Mouse (Mus musculus) cerebellum, postnatal 14 days (tissue): ENCODE results near the gene Sspo.
A peak's percentile ranks its signal among the peaks of the same experiment; 100 is the strongest.

Experiments used
- DNase-seq, 2 experiments: peaks; one replicate each; pipeline ENCODE4 v3.0.0; 2021; ENCODE audit warnings: mixed read lengths in 2 of 2

Gene Sspo

GRCm38 (mm10) chr6:48447929-48448328 is at the start of gene Sspo:
TSS of gene Sspo (plus strand) at chr6:48448229.
- no peak for DNase-seq

GRCm38 (mm10) chr6:48399906-48400305 is 48.1 kb upstream of the Sspo start:
- no peak for DNase-seq

GRCm38 (mm10) chr6:48404071-48404470 is 44.0 kb upstream of the Sspo start:
- no peak for DNase-seq

GRCm38 (mm10) chr6:48409726-48410343 is 38.2 kb upstream of the Sspo start:
- DNase-seq, result peak; percentile 0 to 1

GRCm38 (mm10) chr6:48410551-48410950 is 37.5 kb upstream of the Sspo start:
- peak; percentile 0 to 1 for DNase-seq

- DNase-seq, result peak; percentile 0 to 11
Measured at GRCm38 (mm10) chr6:48411193-48412092, 36.6 kb upstream of the Sspo start.

GRCm38 (mm10) chr6:48412147-48412546 is 35.9 kb upstream of the Sspo start:
- DNase-seq, result peak in 1 of 2 experiments; percentile 31

GRCm38 (mm10) chr6:48412662-48413061 is 35.4 kb upstream of the Sspo start:
- no peak for DNase-seq

GRCm38 (mm10) chr6:48413081-48413480 is 34.9 kb upstream of the Sspo start:
- no peak for DNase-seq

GRCm38 (mm10) chr6:48414886-48415285 is 33.1 kb upstream of the Sspo start:
- DNase-seq, result no peak

- DNase-seq, result no peak
Measured at GRCm38 (mm10) chr6:48415636-48416035, 32.4 kb upstream of the Sspo start.

GRCm38 (mm10) chr6:48416486-48416885 is 31.5 kb upstream of the Sspo start:
- no peak for DNase-seq

GRCm38 (mm10) chr6:48420647-48421046 is 27.4 kb upstream of the Sspo start:
- no peak for DNase-seq

- DNase-seq, result peak; percentile 62 to 74
Measured at GRCm38 (mm10) chr6:48423336-48423735, 24.7 kb upstream of the Sspo start.

- peak in 1 of 2 experiments; percentile 67 for DNase-seq
Measured at GRCm38 (mm10) chr6:48424074-48424473, 24.0 kb upstream of the Sspo start.

GRCm38 (mm10) chr6:48426956-48427355 is 21.1 kb upstream of the Sspo start:
- no peak for DNase-seq

- no peak for DNase-seq
Measured at GRCm38 (mm10) chr6:48428769-48429557, 19.1 kb upstream of the Sspo start.

- peak in 1 of 2 experiments; percentile 59 for DNase-seq
Measured at GRCm38 (mm10) chr6:48430748-48431147, 17.3 kb upstream of the Sspo start.

GRCm38 (mm10) chr6:48432893-48433816 is 14.9 kb upstream of the Sspo start:
- no peak for DNase-seq

GRCm38 (mm10) chr6:48434651-48435050 is 13.4 kb upstream of the Sspo start:
- DNase-seq, result no peak

- no peak for DNase-seq
Measured at GRCm38 (mm10) chr6:48435111-48435510, 12.9 kb upstream of the Sspo start.

GRCm38 (mm10) chr6:48435706-48436349 is 12.2 kb upstream of the Sspo start:
- no peak for DNase-seq
